Mouse (Mus musculus) hindbrain, postnatal 0 days (tissue): ENCODE measurements around the gene Eps8. TPM values are rescaled to one million over a fixed set of nuclear protein-coding genes. Genes with fewer than 3 reads are reported as not detected.
A peak's percentile ranks its signal among the peaks of the same experiment; 100 is the strongest.
"Not testable (repeated sequence)": the region's sequence is repeated elsewhere in the genome, so short reads cannot be mapped to it uniquely, and the experiment has no call there.

Experiments used
- ATAC-seq: fragments of 200-750 bp; cut with Nextera tagmentation; 2 replicates; pipeline ENCODE4 v1.8.0; 2017; ENCODE audit warnings: mild to moderate bottlenecking, moderate TSS enrichment, moderate library complexity
- DNase-seq: peaks from one replicate; pipeline ENCODE4 v3.0.0-alpha.2; 2015; ENCODE audit warnings: low spot score
- H3K27ac ChIP-seq: fragments of 300-500 bp; sonication (generic); 2 replicates; pipeline ENCODE4 v1.5.1; 2014; ENCODE audit warnings: mild to moderate bottlenecking
- H3K27me3 ChIP-seq: fragments of 300-500 bp; sonication (generic); 2 replicates; pipeline ENCODE4 v1.6.1; 2014; ENCODE audit warnings: low read length, mixed read lengths; ENCODE audit not compliant: insufficient read depth
- H3K36me3 ChIP-seq: fragments of 300-500 bp; sonication (generic); 2 replicates; pipeline ENCODE4 v1.6.1; 2014; ENCODE audit warnings: low read length, mixed read lengths; ENCODE audit not compliant: insufficient read depth
- H3K4me1 ChIP-seq: fragments of 300-500 bp; sonication (generic); 2 replicates; pipeline ENCODE4 v1.6.1; 2014; ENCODE audit warnings: antibody characterized with exemption, low read length, mixed read lengths; ENCODE audit not compliant: insufficient read depth
- H3K4me2 ChIP-seq: fragments of 300-500 bp; sonication (generic); 2 replicates; pipeline ENCODE4 v1.6.1; 2014; ENCODE audit warnings: low read depth, mild to moderate bottlenecking, low read length, moderate library complexity, mixed read lengths
- H3K4me3 ChIP-seq: fragments of 300-500 bp; sonication (generic); 2 replicates; pipeline ENCODE4 v1.5.1; 2014; ENCODE audit warnings: low read length
- H3K9ac ChIP-seq: fragments of 300-500 bp; sonication (generic); replicated peaks from 2 replicates; pipeline ENCODE4 v1.6.1; 2014; ENCODE audit warnings: mild to moderate bottlenecking, low read length, moderate library complexity, mixed read lengths
- H3K9me3 ChIP-seq: fragments of 300-500 bp; sonication (generic); 2 replicates; pipeline ENCODE4 v1.6.1; 2016; ENCODE audit warnings: low read length, mixed read lengths
- CTCF ChIP-seq: IDR thresholded peaks from 2 replicates; pipeline ENCODE4 v1.5.1; 2016; ENCODE audit warnings: antibody characterized with exemption, control low read depth, low read depth
- WGBS: fragments of 180-500 bp; shearing (Covaris S2); extraction: QIAGEN DNeasy Blood & Tissue Kit; methylation state at CpG from one replicate; pipeline ENCODE4 v1.1.7; 2014; 5-methylcytosine and 5-hydroxymethylcytosine counted together
- polyA plus RNA-seq: library from polyadenylated mRNA; unstranded; fragments of >200 nt; fragmentation: Nextera tagmentation; extraction: Ambion mirVana; gene quantifications from 2 replicates; pipeline ENCODE4 v1.2.1, GENCODE M21; 2015
- total RNA-seq: library from RNA; depleted of rRNA; stranded (reverse); fragments of >200 nt; gene quantifications from 2 replicates; pipeline ENCODE4 v1.2.3, GENCODE M21; 2014

The Eps8 gene
- total and polyA plus RNA-seq, 2 experiments from 2014 or later: 31.8 to 40.0 TPM

DNA sequence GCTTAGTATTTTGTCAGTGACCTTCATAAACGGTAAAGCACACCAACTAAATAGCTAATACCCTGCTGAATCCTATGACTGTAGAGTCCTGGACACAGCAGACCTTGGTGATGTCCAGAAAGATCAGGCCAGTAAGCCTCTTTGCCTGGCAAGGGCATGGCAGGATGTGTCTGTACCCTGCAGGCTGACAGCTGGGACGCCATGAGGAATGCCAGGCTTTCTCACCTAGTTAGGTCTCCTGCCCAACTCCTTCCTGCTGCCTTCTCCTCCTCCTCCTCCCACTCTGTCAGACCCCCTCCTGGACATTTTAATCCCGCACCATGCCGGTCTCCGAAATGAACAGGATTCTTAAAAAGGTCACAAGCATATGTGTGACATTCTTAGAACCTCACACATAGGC is 190.9 kb downstream of the Eps8 start:
- H3K4me2 ChIP-seq: no peak overlapping the region
- no peak for TF ChIP-seq CTCF
- no peaks in the 10 kb centered on the region; the same call in 1 of the 2 replicates for H3K36me3 ChIP-seq
- no peak for DNase-seq
- no peak overlapping the region for H3K4me3 ChIP-seq
- no peak overlapping the region for H3K9ac ChIP-seq
- no peak overlapping the region for H3K27ac ChIP-seq
- peak; percentile 28; the same call in 1 of the 2 replicates for ATAC-seq
- 81% methylated on average over 5 of the region's 5 CpGs for WGBS
- no peaks in the 10 kb centered on the region for H3K9me3 ChIP-seq
- no peaks in the 10 kb centered on the region for H3K27me3 ChIP-seq
- peaks cover 5% of the 10 kb centered on the region; the same call in 1 of the 2 replicates for H3K4me1 ChIP-seq

DNA sequence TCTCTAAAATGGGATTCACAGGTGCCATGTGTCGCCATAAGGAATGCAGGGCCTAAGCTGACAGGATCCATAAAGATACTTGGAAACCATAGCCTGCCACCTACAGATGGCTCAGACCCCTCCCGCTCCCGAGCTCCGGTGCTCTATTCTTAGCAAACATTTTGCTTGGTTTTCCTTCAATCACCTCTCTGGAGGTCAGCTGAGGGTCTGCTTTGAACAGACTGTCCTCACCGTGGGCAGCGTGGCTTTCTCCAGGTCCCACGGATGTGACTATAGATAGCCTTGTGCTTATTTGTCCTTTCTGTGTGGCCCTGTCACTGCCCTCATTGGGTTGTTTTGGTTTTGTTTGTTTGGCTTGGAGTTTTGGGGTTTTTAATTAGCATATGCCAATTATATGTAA is 196.5 kb downstream of the Eps8 start:
- Histone ChIP-seq H3K36me3 (no peaks in the 10 kb centered on the region; the same call in 1 of the 2 replicates), H3K27ac (no peak overlapping the region), H3K4me2 (no peak overlapping the region), H3K9me3 (no peaks in the 10 kb centered on the region), H3K9ac (no peak overlapping the region), H3K4me1 (no peaks in the 10 kb centered on the region), H3K4me3 (no peak overlapping the region), H3K27me3 (no peaks in the 10 kb centered on the region)
- TF ChIP-seq CTCF: no peak
- no peak for DNase-seq
- WGBS: 78% methylated on average over 7 of the region's 7 CpGs
- no peak for ATAC-seq

DNA sequence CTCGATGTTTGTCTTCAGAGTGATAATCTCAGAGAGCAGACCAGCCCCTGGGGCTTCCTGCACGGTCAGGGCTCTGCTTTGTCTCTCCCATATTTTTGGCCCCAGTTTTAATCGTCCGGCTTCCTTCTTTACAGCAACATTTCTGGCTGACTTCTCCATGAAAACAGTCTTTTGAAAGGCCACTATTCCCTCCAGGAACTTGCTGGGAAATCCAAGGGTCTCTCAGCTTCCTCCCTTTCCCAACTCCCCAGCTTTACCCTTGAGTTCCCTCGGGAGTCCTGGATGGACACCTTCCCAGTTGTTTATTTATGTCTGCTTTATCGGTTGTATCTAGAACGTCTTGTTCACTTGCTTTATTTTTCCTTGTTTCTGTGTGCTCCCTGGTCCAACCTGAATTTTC is 197.5 kb downstream of the Eps8 start:
- Histone ChIP-seq H3K9ac (no peak overlapping the region), H3K27me3 (no peaks in the 10 kb centered on the region), H3K4me3 (no peak overlapping the region), H3K27ac (0 out of 2 replicates have a peak overlapping the region, but pooled peaks have one; percentile 20), H3K4me2 (no peak overlapping the region), H3K9me3 (no peaks in the 10 kb centered on the region), H3K36me3 (no peaks in the 10 kb centered on the region), H3K4me1 (no peaks in the 10 kb centered on the region)
- no peak for ATAC-seq
- TF ChIP-seq CTCF: no peak
- no peak for DNase-seq
- WGBS: 52% methylated on average over 7 of the region's 7 CpGs

DNA sequence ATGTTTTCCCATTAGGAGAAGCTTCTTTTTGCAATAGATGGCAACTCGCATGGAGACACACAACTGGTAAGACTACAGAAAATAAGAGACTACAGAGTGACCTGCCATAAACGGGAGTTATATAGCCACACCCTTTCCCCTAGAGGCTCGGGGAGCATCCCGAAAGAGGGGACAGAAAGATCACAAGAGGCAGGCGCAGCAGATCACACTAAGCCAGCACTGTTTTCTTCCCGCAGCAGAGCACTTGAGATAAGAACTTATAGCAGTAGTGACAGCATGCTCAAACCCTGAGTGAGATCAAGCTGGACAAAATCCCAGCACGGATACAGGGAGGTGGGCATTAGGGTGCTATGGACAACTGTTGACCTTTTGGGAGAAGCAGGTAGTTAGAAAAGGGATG is 198.6 kb downstream of the Eps8 start:
- H3K9ac ChIP-seq: no peak overlapping the region
- no peak for ATAC-seq
- H3K4me3 ChIP-seq: no peak overlapping the region
- no peaks in the 10 kb centered on the region for H3K27me3 ChIP-seq
- H3K4me1 ChIP-seq: no peaks in the 10 kb centered on the region
- no peak overlapping the region for H3K4me2 ChIP-seq
- 74% methylated on average over 7 of the region's 7 CpGs for WGBS
- TF ChIP-seq CTCF: no peak
- H3K36me3 ChIP-seq: no peaks in the 10 kb centered on the region
- no peak overlapping the region for H3K27ac ChIP-seq
- DNase-seq: no peak
- H3K9me3 ChIP-seq: no peaks in the 10 kb centered on the region

DNA sequence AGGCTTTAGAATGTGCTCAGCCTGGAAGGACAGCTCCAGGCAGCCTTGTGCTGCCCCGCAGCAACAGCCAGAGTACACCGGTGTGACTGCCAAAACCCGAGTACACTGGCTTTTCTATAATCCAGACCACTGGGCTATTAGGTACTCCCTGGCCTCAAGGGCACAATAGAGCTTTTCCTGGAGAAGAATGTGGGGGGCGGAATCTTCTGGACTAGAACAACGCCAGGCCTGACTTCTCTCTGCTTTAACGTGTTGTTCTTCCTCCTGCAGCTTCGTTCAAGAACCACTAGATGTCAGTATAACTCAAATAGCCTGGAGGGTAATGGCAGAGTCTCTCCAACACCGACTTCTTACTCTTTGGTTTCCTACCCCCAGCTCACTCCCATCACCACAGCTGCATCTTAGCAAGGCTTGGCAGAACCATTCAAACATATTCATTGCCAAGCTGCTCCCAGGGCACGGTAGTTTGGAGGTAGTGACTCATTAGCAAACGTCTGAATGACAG is 199.1 kb downstream of the Eps8 start:
- peak; percentile 86 for DNase-seq
- no peak overlapping the region for H3K4me3 ChIP-seq
- H3K4me1 ChIP-seq: no peaks in the 10 kb centered on the region
- H3K36me3 ChIP-seq: no peaks in the 10 kb centered on the region
- no peaks in the 10 kb centered on the region for H3K27me3 ChIP-seq
- WGBS: 9% methylated on average over 10 of the region's 10 CpGs
- peak; percentile 93 for ATAC-seq
- H3K9ac ChIP-seq: no peak overlapping the region
- peak; percentile 95 for TF ChIP-seq CTCF
- no peak overlapping the region for H3K27ac ChIP-seq
- H3K9me3 ChIP-seq: no peaks in the 10 kb centered on the region
- H3K4me2 ChIP-seq: no peak overlapping the region

DNA sequence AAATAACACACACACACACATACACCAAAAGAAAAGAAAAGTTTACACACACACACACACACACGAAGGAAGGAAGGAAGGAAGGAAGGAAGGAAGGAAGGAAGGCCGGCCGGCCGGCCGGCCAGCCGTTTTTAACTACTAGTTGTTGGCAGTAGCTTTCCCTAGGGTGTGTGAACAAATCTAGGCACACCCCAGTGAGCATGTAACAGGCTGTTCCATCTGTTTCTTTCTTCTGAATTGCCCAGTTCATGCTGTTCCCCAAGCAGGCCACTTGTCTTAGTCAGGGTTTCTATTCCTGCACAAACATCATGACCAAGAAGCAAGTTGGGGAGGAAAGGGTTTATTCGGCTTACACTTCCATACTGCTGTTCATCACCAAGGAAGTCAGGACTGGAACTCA is 208.6 kb downstream of the Eps8 start:
- H3K27ac ChIP-seq, H3K36me3 ChIP-seq, H3K27me3 ChIP-seq, H3K4me1 ChIP-seq, H3K4me2 ChIP-seq, H3K4me3 ChIP-seq, H3K9me3 ChIP-seq, H3K9ac ChIP-seq: not testable (repeated sequence)
- peak; percentile 16 for DNase-seq
- WGBS: 72% methylated on average over 6 of the region's 7 CpGs
- ATAC-seq: peak; percentile 52; the same call in 1 of the 2 replicates

DNA sequence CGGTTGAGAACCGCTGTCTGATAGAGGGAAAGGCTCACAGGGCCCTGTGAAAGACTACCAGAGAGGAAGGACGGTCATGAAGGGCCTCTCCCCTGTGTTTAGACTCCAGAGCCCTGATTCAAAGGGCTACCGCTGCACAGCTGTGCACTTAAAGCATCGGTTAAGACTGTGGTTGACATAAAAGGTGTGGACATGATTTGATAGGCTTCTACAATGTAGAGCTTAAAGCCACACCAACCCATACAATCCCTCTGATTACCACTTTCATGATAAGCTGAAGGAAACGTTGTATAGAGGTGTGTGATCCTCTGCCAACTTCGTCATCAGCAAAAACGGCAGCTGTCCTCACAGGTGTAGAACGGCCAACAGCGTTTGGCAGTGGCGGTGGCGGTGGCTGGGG is 211.6 kb downstream of the Eps8 start:
- no peak overlapping the region for H3K4me3 ChIP-seq
- no peaks in the 10 kb centered on the region for H3K4me1 ChIP-seq
- no peak overlapping the region for H3K4me2 ChIP-seq
- no peaks in the 10 kb centered on the region for H3K9me3 ChIP-seq
- H3K27me3 ChIP-seq: no peaks in the 10 kb centered on the region
- ATAC-seq (no peak), DNase-seq (no peak)
- TF ChIP-seq CTCF: no peak
- no peak overlapping the region for H3K27ac ChIP-seq
- H3K36me3 ChIP-seq: 0 out of 2 replicates have a peak, but pooled peaks cover 6% of the 10 kb centered on the region
- 93% methylated on average over 12 of the region's 12 CpGs for WGBS
- H3K9ac ChIP-seq: no peak overlapping the region
